Mouse (Mus musculus) heart, embryonic 12.5 days (tissue): ENCODE data around the gene Fcgr4. TPM values are rescaled to one million over a fixed set of nuclear protein-coding genes. Genes with fewer than 3 reads are reported as not detected.

Experiments
- ATAC-seq: fragments of 200-750 bp; cut with Nextera tagmentation; 2 replicates; pipeline ENCODE4 v1.8.0; 2017; ENCODE audit warnings: moderate TSS enrichment, moderate library complexity; ENCODE audit not compliant: insufficient number of reproducible peaks, low FRiP score
- H3K27ac ChIP-seq: fragments of 300-500 bp; sonication (generic); 2 replicates; pipeline ENCODE4 v1.5.1; 2016; ENCODE audit warnings: mild to moderate bottlenecking, moderate library complexity; ENCODE audit not compliant: poor library complexity, severe bottlenecking
- H3K27me3 ChIP-seq: fragments of 300-500 bp; sonication (generic); replicated peaks from 2 replicates; pipeline ENCODE4 v1.6.1; 2016; ENCODE audit warnings: mild to moderate bottlenecking, moderate library complexity
- H3K36me3 ChIP-seq: fragments of 300-500 bp; sonication (generic); 2 replicates; pipeline ENCODE4 v1.6.1; 2016; ENCODE audit warnings: mild to moderate bottlenecking, moderate library complexity
- H3K4me1 ChIP-seq: fragments of 300-500 bp; sonication (generic); replicated peaks from 2 replicates; pipeline ENCODE4 v1.6.1; 2016; ENCODE audit warnings: mild to moderate bottlenecking
- H3K4me2 ChIP-seq: fragments of 300-500 bp; sonication (generic); 2 replicates; pipeline ENCODE4 v1.6.1; 2016; ENCODE audit warnings: mild to moderate bottlenecking, moderate library complexity
- H3K4me3 ChIP-seq: fragments of 300-500 bp; sonication (generic); 2 replicates; pipeline ENCODE4 v1.5.1; 2016; ENCODE audit warnings: mild to moderate bottlenecking
- H3K9ac ChIP-seq: fragments of 300-500 bp; sonication (generic); 2 replicates; pipeline ENCODE4 v1.6.1; 2016; ENCODE audit warnings: mild to moderate bottlenecking, moderate library complexity
- H3K9me3 ChIP-seq: fragments of 300-500 bp; sonication (generic); replicated peaks from 2 replicates; pipeline ENCODE4 v1.6.1; 2016; ENCODE audit warnings: mild to moderate bottlenecking, moderate library complexity
- WGBS: fragments of 180-500 bp; shearing (Covaris S2); methylation state at CpG from one replicate; pipeline ENCODE4 v1.1.7; 2016; 5-methylcytosine and 5-hydroxymethylcytosine counted together
- polyA plus RNA-seq: library from polyadenylated mRNA; unstranded; fragments of >200 nt; fragmentation: Nextera tagmentation; extraction: Ambion mirVana; gene quantifications from 2 replicates; pipeline ENCODE4 v1.2.1, GENCODE M21; 2016

Gene Fcgr4
- polyA plus RNA-seq, 1 experiment from 2014 or later: 0.14 TPM

GRCm38 (mm10) chr1:170985092-170985491 lies 33.6 kb upstream of the Fcgr4 start:
- no peaks in the 10 kb centered on the region for H3K9me3 ChIP-seq
- no peaks in the 10 kb centered on the region for H3K4me1 ChIP-seq
- no peaks in the 10 kb centered on the region for H3K36me3 ChIP-seq
- H3K4me3 ChIP-seq: no peak overlapping the region
- peaks cover 36% of the 10 kb centered on the region for H3K27me3 ChIP-seq
- H3K27ac ChIP-seq: no peak overlapping the region
- no peak overlapping the region for H3K4me2 ChIP-seq
- ATAC-seq: no peak
- no peak overlapping the region for H3K9ac ChIP-seq
- 71% methylated on average over 3 of the region's 3 CpGs for WGBS

- Histone ChIP-seq H3K9ac (no peak overlapping the region), H3K4me3 (no peak overlapping the region), H3K27ac (no peak overlapping the region), H3K4me2 (no peak overlapping the region), H3K27me3 (peaks cover 37% of the 10 kb centered on the region), H3K9me3 (no peaks in the 10 kb centered on the region), H3K36me3 (no peaks in the 10 kb centered on the region), H3K4me1 (no peaks in the 10 kb centered on the region)
- no peak for ATAC-seq
- WGBS: 78% methylated on average over 5 of the region's 5 CpGs
These were observed 32.9 kb upstream of the Fcgr4 start for GRCm38 (mm10) chr1:170985861-170986260.

DNA sequence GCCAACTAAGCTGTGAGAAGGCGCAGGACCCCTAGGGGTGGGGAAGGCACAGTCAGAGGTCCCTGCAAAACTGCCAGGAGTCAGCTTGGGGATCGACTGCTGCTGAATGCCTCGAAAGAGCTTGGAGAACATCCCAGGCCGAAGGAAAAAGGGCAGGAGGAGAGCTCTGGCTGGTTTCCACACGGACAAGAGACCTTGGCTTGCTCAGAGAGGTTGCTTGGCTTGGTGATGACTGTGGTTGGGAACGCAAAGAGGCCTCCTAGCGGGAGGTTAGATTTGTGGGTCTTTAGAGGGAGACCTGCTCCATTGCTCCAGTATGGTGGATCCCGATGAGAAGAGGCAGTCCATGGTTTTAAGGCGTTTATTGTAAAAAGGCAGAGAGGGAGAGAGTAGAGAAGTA lies 29.1 kb upstream of the Fcgr4 start:
- H3K27ac ChIP-seq: no peak overlapping the region
- H3K4me3 ChIP-seq: no peak overlapping the region
- H3K4me1 ChIP-seq: no peaks in the 10 kb centered on the region
- H3K9me3 ChIP-seq: no peaks in the 10 kb centered on the region
- no peaks in the 10 kb centered on the region for H3K36me3 ChIP-seq
- H3K27me3 ChIP-seq: peaks cover 32% of the 10 kb centered on the region
- no peak overlapping the region for H3K9ac ChIP-seq
- whole genome bisulfite sequencing: 64% methylated on average over 9 of the region's 9 CpGs
- ATAC-seq: no peak
- no peak overlapping the region for H3K4me2 ChIP-seq

- Histone ChIP-seq H3K9me3 (no peaks in the 10 kb centered on the region), H3K4me1 (no peaks in the 10 kb centered on the region), H3K9ac (no peak overlapping the region), H3K36me3 (no peaks in the 10 kb centered on the region), H3K4me2 (no peak overlapping the region), H3K27ac (no peak overlapping the region), H3K27me3 (peaks cover 33% of the 10 kb centered on the region), H3K4me3 (no peak overlapping the region)
- no peak for ATAC-seq
- 59% methylated on average over 5 of the region's 5 CpGs for WGBS
These were observed 26.2 kb upstream of the Fcgr4 start for GRCm38 (mm10) chr1:170992550-170992949.

DNA sequence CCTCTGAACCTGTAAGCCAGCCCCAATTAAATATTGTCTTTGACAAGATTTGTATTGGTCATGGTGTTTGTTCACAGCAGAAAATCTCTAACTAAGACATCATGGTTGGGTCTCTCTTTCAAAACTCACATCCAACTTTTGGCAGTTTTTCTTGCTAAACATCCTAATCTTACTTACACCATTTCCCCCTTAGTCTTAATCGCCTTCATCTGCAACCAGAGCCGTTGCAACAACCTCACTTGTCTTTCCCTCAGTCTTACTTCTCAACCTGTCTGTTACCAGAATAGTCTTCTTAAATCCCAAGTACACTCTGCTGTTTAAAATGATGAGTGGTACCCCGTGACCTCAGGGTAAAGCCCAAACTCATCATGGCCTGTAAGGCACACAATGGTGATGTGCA lies 22.7 kb upstream of the Fcgr4 start:
- no peak for ATAC-seq
- 61% methylated on average over 3 of the region's 3 CpGs for WGBS
- Histone ChIP-seq H3K4me2 (no peak overlapping the region), H3K9me3 (no peaks in the 10 kb centered on the region), H3K27ac (no peak overlapping the region), H3K36me3 (no peaks in the 10 kb centered on the region), H3K4me1 (no peaks in the 10 kb centered on the region), H3K27me3 (peaks cover 11% of the 10 kb centered on the region; the same call in 1 of the 2 replicates), H3K4me3 (no peak overlapping the region), H3K9ac (no peak overlapping the region)

- no peak for ATAC-seq
These were observed 22.0 kb upstream of the Fcgr4 start for GRCm38 (mm10) chr1:170996753-170997152.

DNA sequence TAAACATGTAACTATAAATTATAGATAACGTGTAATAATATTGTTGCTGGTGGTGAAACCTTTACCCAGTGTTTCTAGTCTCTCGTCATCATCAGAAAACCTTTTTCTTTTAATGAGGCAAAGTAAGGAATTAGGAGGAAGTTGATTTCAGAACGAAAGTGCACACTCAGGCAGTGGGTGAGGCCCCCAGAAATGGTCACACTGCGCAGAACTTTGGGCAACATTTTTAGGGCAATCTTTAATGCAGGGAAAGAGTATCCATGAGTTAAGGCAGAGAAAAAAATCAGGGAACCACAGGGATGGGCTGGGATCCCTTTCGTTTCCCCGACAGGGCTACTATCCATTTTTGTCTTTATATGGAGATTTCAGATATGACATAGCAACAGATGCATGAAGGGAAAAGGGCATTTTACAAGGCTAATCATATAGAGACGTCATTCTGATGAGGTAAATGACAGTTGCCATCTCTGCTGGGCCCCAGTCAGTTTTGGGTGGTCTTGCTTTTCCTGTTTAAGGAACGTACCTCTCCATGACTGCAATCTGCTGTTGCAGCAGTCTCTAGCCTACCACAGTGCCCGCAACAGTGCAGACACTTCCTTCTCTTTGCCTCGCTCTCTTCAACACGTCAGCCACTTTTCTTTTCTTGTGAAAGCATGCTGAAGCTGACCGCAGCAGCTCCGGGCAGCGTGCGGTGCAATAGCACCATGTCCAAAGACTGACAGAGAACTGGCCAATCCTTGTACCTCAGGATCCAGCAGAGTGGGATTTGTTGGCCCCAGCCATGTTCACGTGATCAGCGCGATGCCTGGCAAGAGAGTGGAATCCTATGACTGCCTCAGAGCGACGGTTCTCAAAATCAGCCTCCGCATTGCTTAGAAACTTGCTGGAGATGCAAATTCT lies 20.7 kb upstream of the Fcgr4 start:
- Histone ChIP-seq H3K9ac (peak overlapping the region; percentile 3; the same call in 1 of the 2 replicates), H3K36me3 (no peaks in the 10 kb centered on the region), H3K27me3 (peaks cover 11% of the 10 kb centered on the region; the same call in 1 of the 2 replicates), H3K4me1 (no peaks in the 10 kb centered on the region), H3K4me2 (peak overlapping the region; percentile 56), H3K27ac (no peak overlapping the region), H3K4me3 (peak overlapping the region; percentile 19), H3K9me3 (no peaks in the 10 kb centered on the region)
- WGBS: 53% methylated on average over 21 of the region's 21 CpGs
- no peak for ATAC-seq

More at GRCm38 (mm10) chr1:170996753-170997152, 22.0 kb upstream of the Fcgr4 start:
- Histone ChIP-seq H3K27ac (no peak overlapping the region), H3K27me3 (peaks cover 11% of the 10 kb centered on the region; the same call in 1 of the 2 replicates), H3K36me3 (no peaks in the 10 kb centered on the region), H3K4me3 (no peak overlapping the region), H3K4me2 (no peak overlapping the region), H3K9ac (no peak overlapping the region), H3K4me1 (no peaks in the 10 kb centered on the region), H3K9me3 (no peaks in the 10 kb centered on the region)
- WGBS: 34% methylated on average over 3 of the region's 3 CpGs

GRCm38 (mm10) chr1:170999811-171000210 lies 18.9 kb upstream of the Fcgr4 start:
- no peak overlapping the region for H3K4me3 ChIP-seq
- H3K27ac ChIP-seq: no peak overlapping the region
- peaks cover 7% of the 10 kb centered on the region; the same call in 1 of the 2 replicates for H3K27me3 ChIP-seq
- H3K4me2 ChIP-seq: no peak overlapping the region
- no peaks in the 10 kb centered on the region for H3K4me1 ChIP-seq
- H3K9ac ChIP-seq: no peak overlapping the region
- H3K36me3 ChIP-seq: no peaks in the 10 kb centered on the region
- H3K9me3 ChIP-seq: no peaks in the 10 kb centered on the region
- ATAC-seq: no peak

DNA sequence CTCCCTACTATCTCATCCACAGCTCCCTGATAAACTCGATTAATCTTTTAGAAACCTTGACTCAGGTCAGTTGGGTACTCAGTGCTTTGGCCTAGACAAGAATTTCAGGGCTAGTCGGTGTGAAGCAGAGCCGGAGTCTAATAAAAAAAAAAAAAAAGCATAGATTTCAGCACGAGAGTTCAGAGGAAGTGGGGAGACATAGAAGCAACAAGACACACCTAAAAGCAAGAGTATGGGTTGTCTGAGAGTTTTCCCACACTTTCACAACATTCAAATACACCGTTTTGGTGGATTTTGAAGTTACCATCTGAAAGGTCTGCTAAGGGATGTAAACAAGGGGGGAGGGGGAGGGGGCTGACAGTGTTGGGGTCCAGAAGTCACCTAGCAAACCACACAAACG lies 13.6 kb upstream of the Fcgr4 start:
- Histone ChIP-seq H3K27me3 (no peaks in the 10 kb centered on the region; the same call in 1 of the 2 replicates), H3K36me3 (no peaks in the 10 kb centered on the region), H3K9ac (no peak overlapping the region), H3K27ac (no peak overlapping the region), H3K4me2 (no peak overlapping the region), H3K9me3 (peaks cover 9% of the 10 kb centered on the region; the same call in 1 of the 2 replicates), H3K4me1 (no peaks in the 10 kb centered on the region), H3K4me3 (no peak overlapping the region)
- 64% methylated on average over 6 of the region's 6 CpGs for WGBS
- no peak for ATAC-seq

GRCm38 (mm10) chr1:171005586-171005985 lies 13.1 kb upstream of the Fcgr4 start:
- H3K9ac ChIP-seq: no peak overlapping the region
- no peaks in the 10 kb centered on the region; the same call in 1 of the 2 replicates for H3K27me3 ChIP-seq
- H3K36me3 ChIP-seq: no peaks in the 10 kb centered on the region
- H3K27ac ChIP-seq: no peak overlapping the region
- no peak overlapping the region for H3K4me2 ChIP-seq
- H3K9me3 ChIP-seq: peaks cover 9% of the 10 kb centered on the region; the same call in 1 of the 2 replicates
- no peak overlapping the region for H3K4me3 ChIP-seq
- ATAC-seq: no peak
- no peaks in the 10 kb centered on the region for H3K4me1 ChIP-seq

GRCm38 (mm10) chr1:171006335-171006734 lies 12.4 kb upstream of the Fcgr4 start:
- no peaks in the 10 kb centered on the region; the same call in 1 of the 2 replicates for H3K27me3 ChIP-seq
- H3K4me2 ChIP-seq: no peak overlapping the region
- H3K27ac ChIP-seq: no peak overlapping the region
- ATAC-seq: no peak
- WGBS: 83% methylated on average over 4 of the region's 4 CpGs
- H3K4me1 ChIP-seq: no peaks in the 10 kb centered on the region
- no peaks in the 10 kb centered on the region for H3K36me3 ChIP-seq
- H3K4me3 ChIP-seq: no peak overlapping the region
- H3K9me3 ChIP-seq: peaks cover 9% of the 10 kb centered on the region; the same call in 1 of the 2 replicates
- H3K9ac ChIP-seq: no peak overlapping the region
